8 mouse cellular contexts compared by ENCODE assay signal in the genomic region with DNA sequence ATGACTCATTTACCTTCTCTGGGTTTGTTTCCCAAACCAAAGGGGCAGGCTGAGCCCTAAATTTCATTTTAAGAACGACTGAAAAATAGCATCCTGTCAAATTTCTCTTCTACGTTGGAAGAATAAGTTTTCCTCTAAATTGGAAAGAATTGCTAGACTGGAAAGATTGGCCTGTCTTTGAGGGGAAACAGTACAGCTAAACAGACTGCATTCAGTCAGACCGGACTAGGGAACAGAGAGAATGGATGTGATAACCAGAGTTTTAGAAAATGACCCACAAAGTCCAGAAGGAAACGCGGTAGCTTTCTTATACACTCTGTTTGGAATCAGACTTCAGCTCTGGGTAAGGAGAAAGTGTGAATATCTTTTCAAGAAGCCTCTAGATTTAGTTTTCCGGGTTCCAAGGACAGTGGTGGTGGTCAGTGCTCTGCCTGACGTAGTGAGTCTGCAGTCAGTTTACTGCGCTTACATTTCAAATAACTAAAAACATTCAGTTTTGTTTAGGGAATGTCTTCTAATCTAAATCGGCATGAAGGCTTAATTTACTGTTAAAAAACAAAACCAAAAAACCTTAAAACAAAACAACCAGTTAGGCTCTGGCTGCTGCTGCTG. TPM values are rescaled to one million over a fixed set of nuclear protein-coding genes. Genes with fewer than 3 reads are reported as not detected.
DNase-seq lines count a peak whose midpoint lies in the region; ATAC-seq and TF ChIP-seq lines count a peak whose summit lies in the region.

No protein-coding gene starts in this region.

- no peaks in the 10 kb centered on the region for H3K36me3 ChIP-seq in lung, embryonic 15.5 days
- H3K36me3 ChIP-seq in embryonic facial prominence, embryonic 11.5 days (replicated peaks; ENCODE audit: control insufficient read depth, insufficient read depth, low read depth, low read length) = no peaks in the 10 kb centered on the region
- H3K36me3 ChIP-seq in limb, embryonic 10.5 days = peaks cover 16% of the 10 kb centered on the region
- H3K36me3 ChIP-seq in small intestine, adult 2 months (ENCODE audit: control insufficient read depth, insufficient read depth, low read length) = peaks cover 5% of the 10 kb centered on the region; the same call in 1 of the 2 replicates

- no peak for TF ChIP-seq CTCF in small intestine, adult 2 months (IDR thresholded peaks at IDR 0.05; ENCODE audit: extremely low read depth, insufficient read length, insufficient replicate concordance, low read depth, low read length)

- no peak for TF ChIP-seq POLR2A in small intestine, adult 2 months (IDR thresholded peaks at IDR 0.05; ENCODE audit: low read depth, low read length)

- H3K27me3 ChIP-seq in lung, embryonic 15.5 days = no peaks in the 10 kb centered on the region
- no peaks in the 10 kb centered on the region for H3K27me3 ChIP-seq in embryonic facial prominence, embryonic 11.5 days (ENCODE audit: control insufficient read depth, insufficient read depth, low read length)
- no peaks in the 10 kb centered on the region for H3K27me3 ChIP-seq in limb, embryonic 10.5 days (ENCODE audit: low read depth, poor library complexity, severe bottlenecking)
- H3K27me3 ChIP-seq in small intestine, adult 2 months (ENCODE audit: control insufficient read depth, insufficient read depth, low read length) = no peaks in the 10 kb centered on the region

- 9% methylated on average over 9 of the region's 9 CpGs for WGBS in lung, embryonic 15.5 days
- 41% methylated on average over 9 of the region's 9 CpGs for WGBS in embryonic facial prominence, embryonic 11.5 days
- WGBS in limb, embryonic 10.5 days = 47% methylated on average over 9 of the region's 9 CpGs
- WGBS in small intestine, adult 2 months = 4% methylated on average over 9 of the region's 9 CpGs

- peak overlapping the region; percentile 58 for H3K9ac ChIP-seq in lung, embryonic 15.5 days
- peak overlapping the region; percentile 60 for H3K9ac ChIP-seq in embryonic facial prominence, embryonic 11.5 days (replicated peaks; ENCODE audit: low read length)

- peak overlapping the region; percentile 55 for H3K4me3 ChIP-seq in lung, embryonic 15.5 days
- peak overlapping the region; percentile 40 for H3K4me3 ChIP-seq in embryonic facial prominence, embryonic 11.5 days (ENCODE audit: low read depth, low read length)
- peak overlapping the region; percentile 58 for H3K4me3 ChIP-seq in limb, embryonic 10.5 days
- H3K4me3 ChIP-seq in small intestine, adult 2 months (ENCODE audit: low read depth, low read length) = peak overlapping the region; percentile 54; the same call in 1 of the 2 replicates

- no peaks in the 10 kb centered on the region for H3K9me3 ChIP-seq in lung, embryonic 15.5 days
- H3K9me3 ChIP-seq in embryonic facial prominence, embryonic 11.5 days (replicated peaks; ENCODE audit: control insufficient read depth, low read length) = no peaks in the 10 kb centered on the region
- no peaks in the 10 kb centered on the region for H3K9me3 ChIP-seq in limb, embryonic 10.5 days (replicated peaks)

- peaks cover 33% of the 10 kb centered on the region for H3K4me1 ChIP-seq in lung, embryonic 15.5 days
- no peaks in the 10 kb centered on the region for H3K4me1 ChIP-seq in embryonic facial prominence, embryonic 11.5 days (ENCODE audit: control insufficient read depth, insufficient read depth, low read length)
- H3K4me1 ChIP-seq in limb, embryonic 10.5 days = peaks cover 33% of the 10 kb centered on the region
- H3K4me1 ChIP-seq in small intestine, adult 2 months (ENCODE audit: control insufficient read depth, insufficient read depth, insufficient read length, low read length) = peaks cover 14% of the 10 kb centered on the region; the same call in 1 of the 2 replicates

- peak overlapping the region; percentile 83 for H3K27ac ChIP-seq in lung, embryonic 15.5 days
- 0 out of 2 replicates have a peak overlapping the region, but pooled peaks have one; percentile 10 for H3K27ac ChIP-seq in embryonic facial prominence, embryonic 11.5 days (replicated peaks; ENCODE audit: low read depth, low read length)
- H3K27ac ChIP-seq in limb, embryonic 10.5 days = peak overlapping the region; percentile 91
- peak overlapping the region; percentile 85 for H3K27ac ChIP-seq in small intestine, adult 2 months (ENCODE audit: insufficient read depth, low read depth, low read length)

- no peak for ATAC-seq in lung, embryonic 15.5 days (ENCODE audit: borderline replicate concordance, extremely low read depth, low FRiP score, low TSS enrichment)
- no peak for ATAC-seq in embryonic facial prominence, embryonic 11.5 days (replicated peaks; ENCODE audit: insufficient number of reproducible peaks, low FRiP score, low TSS enrichment, low read depth)

- no peak for DNase-seq in lung, postnatal 10 days
- DNase-seq in embryonic facial prominence, embryonic 11.5 days (ENCODE audit: low spot score) = peak; percentile 11
- no peak for DNase-seq in limb, embryonic 10.5 days (ENCODE audit: low spot score)
- no peak for DNase-seq in urinary bladder, postnatal 36 days (ENCODE audit: low spot score in 2 of 2)
- DNase-seq in layer of hippocampus, adult 9-11 months = no peak
- no peak for DNase-seq in right cerebral cortex, postnatal 4 days

- H3K4me2 ChIP-seq in lung, embryonic 15.5 days = peak overlapping the region; percentile 56
- H3K4me2 ChIP-seq in embryonic facial prominence, embryonic 11.5 days (ENCODE audit: low read depth, low read length) = peak overlapping the region; percentile 47

RNA-seq across cellular contexts. Expression of a gene that starts 0.7 kb away (rescaled TPM):
- 70.3 and 73.3 TPM in 2 replicates for polyA plus RNA-seq in lung, embryonic 15.5 days (2015; fragmentation: Nextera tagmentation; extraction: Ambion mirVana)
- polyA plus RNA-seq in embryonic facial prominence, embryonic 11.5 days (2014; fragmentation: Nextera tagmentation; extraction: Ambion mirVana) = 42.6 and 45.8 TPM in 2 replicates
- 22.0 and 31.4 TPM in 2 replicates for polyA plus RNA-seq in limb, embryonic 10.5 days (2016; fragmentation: Nextera tagmentation; extraction: Ambion mirVana)
- polyA plus RNA-seq in small intestine, adult 2 months (2012; rRNA removed) = 0.14 TPM in 1 of 2 replicates, not detected in the other

RNA-seq across cellular contexts. Expression of a gene that starts 2.8 kb away (rescaled TPM):
- 12.4 and 13.4 TPM in 2 replicates for polyA plus RNA-seq in lung, embryonic 15.5 days (2015; fragmentation: Nextera tagmentation; extraction: Ambion mirVana)
- 11.7 and 15.6 TPM in 2 replicates for polyA plus RNA-seq in embryonic facial prominence, embryonic 11.5 days (2014; fragmentation: Nextera tagmentation; extraction: Ambion mirVana)
- 12.4 and 12.6 TPM in 2 replicates for polyA plus RNA-seq in limb, embryonic 10.5 days (2016; fragmentation: Nextera tagmentation; extraction: Ambion mirVana)
- 3.9 and 9.2 TPM in 2 replicates for polyA plus RNA-seq in small intestine, adult 2 months (2012; rRNA removed)

RNA-seq across cellular contexts. Expression of a gene that starts 24.0 kb away (rescaled TPM):
- 0.20 and 0.21 TPM in 2 replicates for polyA plus RNA-seq in lung, embryonic 15.5 days (2015; fragmentation: Nextera tagmentation; extraction: Ambion mirVana)
- polyA plus RNA-seq in embryonic facial prominence, embryonic 11.5 days (2014; fragmentation: Nextera tagmentation; extraction: Ambion mirVana) = 0.72 and 0.93 TPM in 2 replicates
- polyA plus RNA-seq in limb, embryonic 10.5 days (2016; fragmentation: Nextera tagmentation; extraction: Ambion mirVana) = 0.65 and 1.0 TPM in 2 replicates
- not detected in 2 replicates for polyA plus RNA-seq in small intestine, adult 2 months (2012; rRNA removed)

RNA-seq across cellular contexts. Expression of a gene that starts 24.4 kb away (rescaled TPM):
- polyA plus RNA-seq in lung, embryonic 15.5 days (2015; fragmentation: Nextera tagmentation; extraction: Ambion mirVana) = 68.2 and 73.7 TPM in 2 replicates
- polyA plus RNA-seq in embryonic facial prominence, embryonic 11.5 days (2014; fragmentation: Nextera tagmentation; extraction: Ambion mirVana) = 102 and 103 TPM in 2 replicates
- polyA plus RNA-seq in limb, embryonic 10.5 days (2016; fragmentation: Nextera tagmentation; extraction: Ambion mirVana) = 76.4 and 91.0 TPM in 2 replicates
- polyA plus RNA-seq in small intestine, adult 2 months (2012; rRNA removed) = 7.9 and 15.5 TPM in 2 replicates

Comparison
In these comparisons a context has a peak if more than half of its experiments do, and no peak if none do; other contexts are left out.
1. H3K27ac ChIP-seq: peak in every context shown above with its lines; median percentile 91 in limb, embryonic 10.5 days; 85 in small intestine, adult 2 months; 83 in lung, embryonic 15.5 days; 10 in embryonic facial prominence, embryonic 11.5 days.
2. RNA of a gene that starts 0.7 kb away (polyA plus RNA-seq): 70.3 to 73.3 TPM in lung, embryonic 15.5 days, 42.6 to 45.8 TPM in embryonic facial prominence, embryonic 11.5 days and 22.0 to 31.4 TPM in limb, embryonic 10.5 days; 0.14 TPM in small intestine, adult 2 months; every median in the first group is over 10 times any median in the second.
3. Peak in every context shown above with its lines, with median percentiles within 50 percentile points of each other: H3K4me3 ChIP-seq.